ENCODE assay signal across 16 mouse cellular contexts in genomic region chr11:55574397-55574796, GRCm38 (mm10). TPM values are rescaled to one million over a fixed set of nuclear protein-coding genes. Genes with fewer than 3 reads are reported as not detected.
A peak's percentile ranks its signal among the peaks of the same experiment; 100 is the strongest.
DNase-seq lines count a peak whose midpoint lies in the region; ATAC-seq and TF ChIP-seq lines count a peak whose summit lies in the region.
"Had no signal": no experiment of that assay in that cellular context is flagged by ENCODE, and none has a peak within 500 bp of the region (broad histone marks: within the 10 kb centered on the region; RNA-seq: fewer than 3 reads in every experiment).

No protein-coding gene starts in this region.

- POLR2A ChIA-PET in Patski (lab: Charles Lee) = no interaction called here

- H3K4me1 ChIP-seq in intestine, embryonic 14.5 days (replicated peaks; ENCODE audit: control insufficient read depth, insufficient read depth, low read length) = no peaks in the 10 kb centered on the region
- H3K4me1 ChIP-seq in intestine, postnatal 0 days (replicated peaks; ENCODE audit: control insufficient read depth, insufficient read depth, low read length) = no peaks in the 10 kb centered on the region
- H3K4me1 ChIP-seq: limb, embryonic 13.5 days had no signal

- ATAC-seq in intestine, embryonic 14.5 days (replicated peaks; ENCODE audit: low FRiP score, low TSS enrichment, low read depth) = peak; percentile 53; the same call in 1 of the 2 replicates
- no peak for ATAC-seq in intestine, postnatal 0 days
- ATAC-seq in Patski = peak; percentile 12
- no peak for ATAC-seq in megakaryocyte, adult 5-6 weeks (ENCODE audit: poor library complexity, severe bottlenecking)
- ATAC-seq: activated CD4-positive, CD25-positive, alpha-beta regulatory T cell, adult 4 months; lung, postnatal 0 days had no signal

- no peak for TF ChIP-seq CTCF in intestine, postnatal 0 days (IDR thresholded peaks at IDR 0.05; ENCODE audit: low read depth)
- no peak for TF ChIP-seq CTCF in Patski (IDR thresholded peaks at IDR 0.05)

- CTCF ChIA-PET in Patski (lab: Charles Lee) = no interaction called here

- H3K9ac ChIP-seq in intestine, embryonic 14.5 days (ENCODE audit: low read length) = no peak overlapping the region
- H3K9ac ChIP-seq in intestine, postnatal 0 days (ENCODE audit: low read depth, low read length) = no peak overlapping the region
- H3K9ac ChIP-seq: limb, embryonic 13.5 days had no signal

- no peaks in the 10 kb centered on the region for H3K36me3 ChIP-seq in intestine, embryonic 14.5 days (ENCODE audit: control insufficient read depth, insufficient read depth, low read length)
- no peaks in the 10 kb centered on the region for H3K36me3 ChIP-seq in intestine, postnatal 0 days (ENCODE audit: control insufficient read depth, insufficient read depth)
- H3K36me3 ChIP-seq: limb, embryonic 13.5 days had no signal

- no peaks in the 10 kb centered on the region for H3K9me3 ChIP-seq in intestine, embryonic 14.5 days (ENCODE audit: control insufficient read depth, low read length)
- H3K9me3 ChIP-seq in intestine, postnatal 0 days (ENCODE audit: control insufficient read depth) = no peaks in the 10 kb centered on the region
- H3K9me3 ChIP-seq: limb, embryonic 13.5 days had no signal

- H3K27ac ChIP-seq in intestine, embryonic 14.5 days (ENCODE audit: low read depth) = no peak overlapping the region
- H3K27ac ChIP-seq in intestine, postnatal 0 days (ENCODE audit: low read depth, low read length) = no peak overlapping the region
- H3K27ac ChIP-seq: limb, embryonic 13.5 days had no signal

- peak; percentile 54 for DNase-seq in intestine, embryonic 14.5 days (ENCODE audit: low spot score)
- DNase-seq in 3T3-L1 (ENCODE audit: low read depth, low spot score) (peak; percentile 88), Patski (ENCODE audit: low read depth, low spot score) (peak; percentile 25)
- DNase-seq in left cerebral cortex, adult 11 months (ENCODE audit: low spot score) = peak; percentile 7
- DNase-seq in T-cell, adult 2 months (ENCODE audit: low spot score) = no peak
- no peak for DNase-seq in ovary, adult 18-20 months (ENCODE audit: low spot score)
- DNase-seq: cerebellum, adult 18-20 months; thymus, postnatal 4 days had no signal

- no peaks in the 10 kb centered on the region for H3K27me3 ChIP-seq in intestine, embryonic 14.5 days (replicated peaks; ENCODE audit: control insufficient read depth, insufficient read depth, low read length)
- H3K27me3 ChIP-seq in intestine, postnatal 0 days (replicated peaks; ENCODE audit: control insufficient read depth, insufficient read depth, low read length) = no peaks in the 10 kb centered on the region
- peaks cover 5% of the 10 kb centered on the region for H3K27me3 ChIP-seq in Patski
- H3K27me3 ChIP-seq: limb, embryonic 13.5 days had no signal

- in situ Hi-C loops in Patski (cut with MboI; ENCODE audit: low pct_unique_long_range_greater_than_20kb) = no loop called here

- WGBS in intestine, embryonic 14.5 days = 75% methylated on average over 2 of the region's 2 CpGs
- WGBS in intestine, postnatal 0 days = 39% methylated on average over 2 of the region's 2 CpGs

- no peak overlapping the region for H3K4me3 ChIP-seq in intestine, embryonic 14.5 days (ENCODE audit: low read depth, low read length)
- no peak overlapping the region for H3K4me3 ChIP-seq in intestine, postnatal 0 days (ENCODE audit: low read depth, low read length)
- H3K4me3 ChIP-seq: limb, embryonic 13.5 days had no signal

- no peak overlapping the region for H3K4me2 ChIP-seq in intestine, embryonic 14.5 days (ENCODE audit: low read length)
- H3K4me2 ChIP-seq in intestine, postnatal 0 days (replicated peaks; ENCODE audit: low read depth) = no peak overlapping the region
- H3K4me2 ChIP-seq: limb, embryonic 13.5 days had no signal

RNA-seq across cellular contexts. Expression of gene Glra1, which starts 33.6 kb away (rescaled TPM):
- polyA plus RNA-seq in intestine, embryonic 14.5 days (2014; fragmentation: Nextera tagmentation; extraction: Ambion mirVana) = not detected in 2 replicates
- not detected in 2 replicates for polyA plus RNA-seq in intestine, postnatal 0 days (2015; fragmentation: Nextera tagmentation; extraction: Ambion mirVana)
- polyA plus RNA-seq in Patski (2021) = not detected
- total RNA-seq in megakaryocyte, adult 5-6 weeks (2015) = not detected in 2 replicates
- not detected in 2 replicates for total RNA-seq in megakaryocyte, adult 5-6 weeks (2017)
- total RNA-seq: gastrocnemius, adult 18-20 months; neutrophil, adult 5-6 weeks had no signal
- polyA plus RNA-seq: activated CD4-positive, CD25-positive, alpha-beta regulatory T cell, adult 4 months; heart, embryonic 14.5 days; limb, embryonic 13.5 days; lung, postnatal 0 days had no signal

Comparison
In these comparisons a context has a peak if more than half of its experiments do, and no peak if none do; other contexts are left out.
1. ATAC-seq: peak in intestine, embryonic 14.5 days (single experiment) and Patski (single experiment); none in intestine, postnatal 0 days (single experiment) and megakaryocyte, adult 5-6 weeks (single experiment).
2. DNase-seq: peak in intestine, embryonic 14.5 days (single experiment), 3T3-L1 (single experiment), Patski (single experiment) and left cerebral cortex, adult 11 months (single experiment); none in T-cell, adult 2 months (single experiment) and ovary, adult 18-20 months (single experiment).